Mouse (Mus musculus) E14TG2a.4 (cell line): ENCODE results near the gene Rap1gap2.

Experiments
- CTCF ChIP-seq: conservative IDR thresholded peaks from 2 replicates; pipeline ENCODE4 v1.5.1; 2014; ENCODE audit warnings: low read length
- NANOG ChIP-seq: IDR thresholded peaks from 2 replicates; pipeline ENCODE4 v1.6.1; 2014; ENCODE audit warnings: borderline replicate concordance, low read length, mixed read lengths
- POU5F1 ChIP-seq: IDR thresholded peaks from 2 replicates; pipeline ENCODE4 v1.6.1; 2014; ENCODE audit warnings: low read length, borderline replicate concordance

DNA sequence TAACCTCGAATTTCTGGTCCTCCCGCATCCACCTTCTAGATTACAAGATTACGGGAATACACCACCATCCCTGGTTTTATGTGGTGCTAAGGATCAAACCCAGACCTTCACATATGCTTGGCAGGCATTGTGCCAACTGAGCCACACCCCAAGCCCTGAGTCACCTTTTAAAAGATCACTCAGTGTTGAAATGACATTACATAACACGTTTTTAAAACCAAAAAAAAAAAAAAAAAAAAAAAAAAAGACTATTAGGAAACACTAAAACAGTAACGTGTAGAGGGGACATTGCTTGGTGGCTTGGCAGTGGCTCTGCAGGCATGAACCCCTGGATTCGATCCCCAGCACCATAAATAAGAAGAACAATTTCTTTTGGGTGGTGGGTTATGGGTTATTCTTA is 59.1 kb downstream of the Rap1gap2 start:
- TF ChIP-seq CTCF: no peak
- TF ChIP-seq POU5F1: no peak
- no peak for TF ChIP-seq NANOG
